Mouse (Mus musculus) macrophage (primary cell): ENCODE data around the gene Ap1m2. TPM values are rescaled to one million over a fixed set of nuclear protein-coding genes. Genes with fewer than 3 reads are reported as not detected.
A peak's percentile ranks its signal among the peaks of the same experiment; 100 is the strongest.
"Not testable (repeated sequence)": the region's sequence is repeated elsewhere in the genome, so short reads cannot be mapped to it uniquely, and the experiment has no call there.

Source experiments
- H3K27ac ChIP-seq: fragments of 350-480 bp; formaldehyde crosslinking; 2 replicates; pipeline ENCODE4 v1.9.0; 2021
- H3K36me3 ChIP-seq: fragments of 350-480 bp; formaldehyde crosslinking; 2 replicates; pipeline ENCODE4 v1.9.0; 2021; ENCODE audit errors: inconsistent target
- H3K4me3 ChIP-seq: fragments of 350-480 bp; formaldehyde crosslinking; 2 replicates; pipeline ENCODE4 v1.9.0; 2021; ENCODE audit errors: inconsistent target
- H3K79me2 ChIP-seq: fragments of 350-480 bp; formaldehyde crosslinking; 2 replicates; pipeline ENCODE4 v1.9.0; 2021; ENCODE audit errors: inconsistent target
- WGBS: methylation state at CpG from one replicate; pipeline ENCODE4 v1.1.7; 2026; ENCODE audit warnings: inconsistent platforms; ENCODE audit not compliant: missing documents; 5-methylcytosine and 5-hydroxymethylcytosine counted together
- polyA plus RNA-seq: library from polyadenylated mRNA; stranded (reverse); fragments of 250-400 nt; gene quantifications from 3 replicates; pipeline ENCODE4 v1.2.4, GENCODE M21; 2018; ENCODE audit warnings: inconsistent platforms

The Ap1m2 gene
- polyA plus RNA-seq, 1 experiment from 2014 or later, result not detected

DNA sequence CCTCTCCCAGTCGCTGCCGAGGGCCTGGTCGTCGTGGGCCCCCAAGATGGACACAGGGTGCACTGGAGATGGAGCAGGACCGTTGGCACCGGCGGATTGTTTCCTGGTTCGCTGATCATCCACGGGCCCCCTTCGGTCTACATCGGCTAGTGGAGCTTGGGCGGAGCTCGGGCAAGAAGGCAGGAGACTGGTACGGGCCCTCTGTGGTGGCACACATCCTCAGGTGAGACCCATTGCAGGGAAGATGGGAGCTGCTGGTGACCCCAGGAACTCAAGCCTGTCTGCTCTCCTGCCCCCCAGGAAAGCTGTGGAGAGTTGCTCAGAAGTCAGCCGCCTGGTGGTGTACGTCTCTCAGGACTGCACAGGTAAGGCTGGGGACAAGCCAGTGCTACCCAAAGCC, 43.8 kb downstream of the Ap1m2 start:
- Histone ChIP-seq H3K27ac (no peak overlapping the region), H3K36me3 (peaks cover 54% of the 10 kb centered on the region), H3K79me2 (peaks cover 20% of the 10 kb centered on the region), H3K4me3 (no peak overlapping the region)
- WGBS, result 96% methylated on average over 16 of the region's 16 CpGs

DNA sequence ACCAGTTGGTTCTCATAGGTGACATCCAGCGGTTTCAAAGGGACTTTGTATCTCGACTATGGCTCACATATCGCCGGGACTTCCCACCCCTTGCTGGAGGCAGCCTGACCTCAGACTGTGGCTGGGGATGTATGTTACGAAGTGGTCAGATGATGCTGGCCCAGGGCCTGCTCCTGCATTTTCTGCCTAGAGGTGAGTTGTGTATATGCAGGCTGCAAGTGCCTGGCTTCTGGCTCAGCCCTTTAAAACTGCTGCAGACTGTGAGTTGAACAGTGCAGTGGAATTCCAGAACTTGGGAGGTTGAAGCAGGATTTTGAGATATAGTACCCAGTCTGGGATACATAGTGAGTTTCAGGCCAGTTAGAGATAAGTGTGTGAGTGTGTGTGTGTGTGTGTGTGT, 45.2 kb downstream of the Ap1m2 start:
- WGBS, result 90% methylated on average over 5 of the region's 5 CpGs
- Histone ChIP-seq H3K4me3 (no peak overlapping the region), H3K27ac (no peak overlapping the region), H3K36me3 (peaks cover 40% of the 10 kb centered on the region; the same call in 1 of the 2 replicates), H3K79me2 (peaks cover 20% of the 10 kb centered on the region)

DNA sequence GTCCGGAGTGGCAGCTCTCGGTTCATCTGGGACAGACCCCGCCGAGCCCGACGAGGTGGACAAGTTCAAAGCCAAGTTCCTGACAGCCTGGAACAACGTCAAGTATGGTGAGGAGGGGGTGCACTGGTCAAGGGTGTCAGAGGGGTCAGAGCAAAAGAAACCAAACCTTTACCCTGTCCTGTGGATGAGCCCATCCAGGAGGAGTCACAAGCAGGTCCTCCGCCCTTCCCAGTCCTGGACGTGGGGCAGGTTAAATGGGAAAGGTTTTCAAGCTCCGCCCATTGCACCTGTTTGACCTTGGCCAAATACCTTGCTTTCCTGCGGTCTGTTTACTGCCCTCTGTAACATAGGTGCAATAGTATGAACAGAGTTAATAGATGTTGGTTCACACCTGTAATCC, 46.5 kb downstream of the Ap1m2 start:
- peaks cover 20% of the 10 kb centered on the region for H3K79me2 ChIP-seq
- 8% methylated on average over 11 of the region's 11 CpGs for WGBS
- no peak overlapping the region; the same call in 1 of the 2 replicates for H3K27ac ChIP-seq
- H3K36me3 ChIP-seq, result peaks cover 27% of the 10 kb centered on the region; the same call in 1 of the 2 replicates
- peak overlapping the region; percentile 78 for H3K4me3 ChIP-seq

DNA sequence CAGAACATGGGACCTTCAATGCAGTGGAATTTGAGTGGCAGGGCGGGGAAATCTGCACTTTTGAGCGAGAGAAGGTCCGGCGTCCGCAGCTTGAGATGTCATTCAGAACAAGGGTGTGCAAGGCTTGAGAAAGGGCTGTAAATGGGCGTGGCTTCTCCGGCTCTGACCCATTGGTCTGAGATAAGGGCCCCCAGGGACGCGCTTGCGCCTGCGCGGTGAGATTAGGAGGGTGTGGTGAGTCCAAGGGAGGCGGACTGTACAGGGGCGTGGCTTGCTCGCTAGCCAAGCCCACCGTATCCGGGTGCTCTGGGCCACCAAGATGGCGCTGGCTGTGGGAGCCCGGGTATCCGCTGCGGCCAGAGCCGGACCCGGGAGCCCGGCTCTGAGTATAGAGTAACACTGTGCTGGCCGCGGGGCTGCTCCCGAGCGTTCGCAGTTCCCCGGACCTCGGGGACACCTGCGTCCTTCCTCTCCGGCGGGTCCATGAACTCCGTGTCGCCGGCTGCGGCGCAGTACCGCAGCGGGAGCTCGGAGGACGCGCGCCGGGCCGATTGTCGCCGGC, 47.1 kb downstream of the Ap1m2 start, which contains the start of gene Atg4d:
TSS of gene Atg4d (plus strand) at position 294 of the 562 bp plus-strand sequence.
- WGBS, result under 1% methylated on average over 41 of the region's 49 CpGs
- H3K27ac ChIP-seq, result peak within 1 kb of the TSS; percentile 12; the same call in 1 of the 2 replicates

DNA sequence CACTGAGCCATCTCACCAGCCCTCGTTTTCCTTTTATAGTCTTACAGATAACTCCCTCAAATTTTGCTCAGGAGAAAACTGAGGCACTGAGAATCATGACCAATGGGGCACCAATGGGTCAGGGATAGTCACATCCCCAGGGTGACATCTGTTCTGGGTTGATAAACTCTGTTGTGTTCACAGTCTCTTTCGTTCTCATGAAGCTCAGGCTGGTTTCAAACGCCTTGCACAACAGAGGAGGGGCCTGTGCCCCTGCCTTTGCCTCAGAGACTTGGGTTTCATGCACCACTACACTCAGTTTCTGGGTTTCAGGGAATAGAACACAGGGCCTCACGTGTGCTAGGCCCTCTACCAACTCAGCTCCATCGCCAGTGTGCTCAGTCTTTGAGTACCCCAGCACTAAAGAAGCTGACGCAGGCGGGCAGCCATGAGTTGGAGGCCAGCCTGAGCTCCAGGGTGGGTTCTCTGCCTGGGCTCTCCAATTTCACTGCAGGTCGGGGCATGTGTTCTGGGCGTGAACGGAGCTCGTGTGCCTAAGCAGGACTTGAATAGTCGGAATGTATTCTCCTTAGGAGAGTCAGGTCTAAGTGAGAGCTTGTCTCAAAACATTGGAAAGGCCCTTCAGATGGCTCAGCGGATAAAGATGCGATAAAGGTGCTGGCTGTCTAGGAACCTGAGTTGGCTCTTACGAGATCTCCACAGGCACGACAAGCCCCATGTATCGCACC, 47.7 kb downstream of the Ap1m2 start:
- Histone ChIP-seq H3K27ac (0 out of 2 replicates have a peak overlapping the region, but pooled peaks have one; percentile 12), H3K79me2 (peaks cover 20% of the 10 kb centered on the region), H3K36me3 (peaks cover 15% of the 10 kb centered on the region; the same call in 1 of the 2 replicates), H3K4me3 (peak overlapping the region; percentile 78)
- 66% methylated on average over 17 of the region's 17 CpGs for WGBS

More for the DNA sequence above, 47.1 kb downstream of the Ap1m2 start, which contains the start of gene Atg4d:
- peaks cover 20% of the 10 kb centered on the region for H3K79me2 ChIP-seq
- H3K4me3 ChIP-seq, result peak within 1 kb of the TSS; percentile 78
- peaks cover 22% of the 10 kb centered on the region; the same call in 1 of the 2 replicates for H3K36me3 ChIP-seq

DNA sequence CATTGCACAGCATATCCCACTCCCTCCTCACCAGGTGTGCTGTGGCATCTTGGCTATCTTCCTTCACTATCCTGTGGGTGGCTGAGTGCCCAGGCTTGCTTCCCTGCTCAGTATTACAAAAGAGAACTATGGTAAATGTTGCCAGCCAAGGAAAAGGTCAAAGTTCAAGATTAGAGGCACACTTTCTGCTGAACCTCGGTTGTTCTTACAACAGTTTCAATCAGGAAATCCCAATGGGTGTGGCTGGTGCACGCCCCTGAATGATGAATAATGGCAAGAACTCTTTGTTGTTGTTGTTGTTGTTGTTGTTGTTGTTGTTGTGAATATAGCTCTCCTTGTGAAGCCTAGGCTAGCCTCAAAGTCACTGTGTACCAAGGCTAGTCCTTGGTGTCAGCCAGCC, 50.3 kb downstream of the Ap1m2 start:
- Histone ChIP-seq H3K27ac (0 out of 2 replicates have a peak overlapping the region, but pooled peaks have one; percentile 12), H3K36me3 (no peaks in the 10 kb centered on the region), H3K79me2 (peaks cover 15% of the 10 kb centered on the region), H3K4me3 (no peak overlapping the region)
- WGBS, result 9% methylated on average over 2 of the region's 2 CpGs

DNA sequence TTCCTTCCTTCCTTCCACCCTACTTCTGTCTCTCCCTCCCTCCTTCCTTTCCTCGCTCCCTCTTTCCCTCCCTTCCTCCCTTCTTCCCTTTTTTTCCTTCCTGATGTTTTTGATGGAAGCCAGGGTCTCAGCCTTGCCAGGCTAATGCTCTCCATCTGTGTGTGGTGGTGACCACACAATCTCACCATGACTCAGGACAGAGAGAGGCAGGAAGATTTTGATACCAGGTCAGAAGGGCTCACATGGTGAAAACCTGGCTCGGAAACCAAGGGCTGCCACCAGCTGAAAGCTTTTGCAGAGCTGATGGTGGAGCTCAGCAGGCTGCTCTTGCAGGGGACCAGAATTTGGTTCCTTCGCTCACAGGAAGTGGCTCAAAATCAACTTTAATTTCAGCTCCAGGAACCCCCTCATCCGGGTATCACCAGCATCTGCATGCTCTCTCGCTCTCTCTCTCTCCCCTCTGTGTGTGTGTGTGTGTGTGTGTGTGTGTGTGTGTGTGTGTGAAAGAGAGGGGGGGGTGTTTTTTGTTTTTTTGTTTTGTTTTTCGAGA, 51.6 kb downstream of the Ap1m2 start:
- no peak overlapping the region for H3K27ac ChIP-seq
- H3K4me3 ChIP-seq, result no peak overlapping the region
- no peaks in the 10 kb centered on the region for H3K36me3 ChIP-seq
- H3K79me2 ChIP-seq, result peaks cover 2% of the 10 kb centered on the region
- 63% methylated on average over 6 of the region's 6 CpGs for WGBS

DNA sequence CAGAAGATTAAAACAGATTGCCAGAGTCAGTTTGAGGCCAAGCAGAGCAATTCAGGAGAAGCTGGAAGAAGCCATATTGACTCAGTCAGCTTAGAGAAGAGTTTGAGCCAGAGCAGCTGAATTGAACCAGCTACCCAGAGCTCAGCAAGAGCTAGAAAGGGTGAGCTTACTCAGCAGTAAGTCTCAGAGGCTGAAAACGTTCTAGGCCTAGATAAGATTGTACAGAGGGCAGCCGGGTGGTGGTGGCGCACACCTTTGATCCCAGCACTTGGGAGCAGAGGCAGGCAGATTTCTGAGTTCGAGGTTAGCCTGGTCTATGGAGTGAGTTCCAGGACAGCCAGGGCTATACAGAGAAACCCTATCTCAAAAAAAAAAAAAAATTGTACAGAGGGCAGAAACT, 55.8 kb downstream of the Ap1m2 start:
- H3K4me3 ChIP-seq, H3K27ac ChIP-seq, H3K36me3 ChIP-seq, H3K79me2 ChIP-seq: not testable (repeated sequence)
- WGBS, result 98% methylated on average over 4 of the region's 4 CpGs

DNA sequence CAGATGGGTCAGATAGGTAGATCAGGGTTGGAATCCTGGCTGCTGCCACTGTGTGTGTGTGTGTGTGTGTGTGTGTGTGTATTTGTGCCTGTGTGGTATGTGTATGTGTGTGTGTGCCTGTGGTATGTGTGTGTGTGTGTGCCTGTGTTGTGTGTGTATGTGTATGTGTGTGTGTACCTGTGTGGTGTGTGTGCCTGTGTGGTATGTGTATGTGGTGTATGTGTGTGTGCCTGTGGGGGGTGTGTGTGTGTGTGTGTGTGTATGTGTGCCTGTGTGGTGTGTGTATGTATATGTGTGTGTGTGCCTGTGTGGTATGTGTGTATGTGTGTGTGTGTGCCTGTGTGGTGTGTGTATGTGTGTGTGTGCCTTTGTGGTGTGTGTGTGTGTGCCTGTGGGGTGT, 57.4 kb downstream of the Ap1m2 start:
- Histone ChIP-seq H3K36me3 (no peaks in the 10 kb centered on the region), H3K27ac (no peak overlapping the region), H3K79me2 (no peaks in the 10 kb centered on the region), H3K4me3 (no peak overlapping the region)

DNA sequence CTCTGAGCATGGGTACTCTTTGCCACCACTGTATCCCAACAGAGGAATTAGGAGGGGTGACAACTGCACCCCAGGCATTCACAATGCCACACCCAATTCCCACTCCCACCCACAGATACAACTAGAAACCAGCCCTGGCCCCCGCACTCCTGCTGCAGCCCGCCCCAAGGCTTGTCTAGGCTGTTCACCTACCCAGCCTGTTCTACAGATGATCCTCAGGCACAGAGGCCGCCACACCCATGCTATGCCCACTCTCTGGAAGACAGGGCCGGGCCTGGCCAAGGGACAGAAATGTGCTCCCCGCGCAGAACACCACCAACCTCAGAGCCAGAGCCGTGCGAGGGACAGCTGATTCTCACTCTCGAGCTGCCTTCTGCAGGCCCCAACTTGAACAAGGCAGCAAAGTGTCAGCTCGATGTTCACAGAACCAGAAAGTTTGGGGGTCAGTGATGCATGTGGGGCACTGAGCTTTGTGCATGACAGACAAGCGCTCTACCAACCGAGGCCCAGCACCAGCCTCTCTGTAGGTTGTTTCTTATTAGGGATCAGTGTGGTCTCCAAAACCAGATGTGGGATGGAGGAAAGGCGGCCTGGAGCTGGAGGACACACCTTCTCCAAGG, 60.9 kb downstream of the Ap1m2 start:
- 93% methylated on average over 12 of the region's 13 CpGs for WGBS
- H3K27ac ChIP-seq, result no peak overlapping the region
- H3K4me3 ChIP-seq, result no peak overlapping the region
- H3K36me3 ChIP-seq, result no peaks in the 10 kb centered on the region
- H3K79me2 ChIP-seq, result no peaks in the 10 kb centered on the region

DNA sequence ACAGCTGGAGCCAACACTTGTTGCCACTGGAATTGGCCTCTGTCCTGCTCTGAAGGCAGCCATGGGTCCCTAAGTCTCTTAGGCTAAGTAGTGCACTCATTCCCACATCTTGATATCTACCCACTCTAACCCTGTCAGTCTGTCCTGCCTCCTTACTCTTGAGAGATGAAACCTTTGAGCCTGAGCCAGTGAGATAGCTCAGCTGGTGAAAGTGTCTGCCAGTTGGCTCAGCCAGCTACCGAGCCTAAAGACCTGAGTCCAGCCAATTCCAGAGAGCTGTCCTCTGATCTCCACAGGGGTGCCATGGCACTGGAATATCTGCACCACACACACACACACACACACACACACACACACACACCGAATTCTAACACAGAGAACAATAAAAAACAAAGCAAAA, 61.6 kb downstream of the Ap1m2 start:
- 93% methylated on average over 2 of the region's 2 CpGs for WGBS
- no peak overlapping the region for H3K27ac ChIP-seq
- no peaks in the 10 kb centered on the region for H3K79me2 ChIP-seq
- H3K36me3 ChIP-seq, result no peaks in the 10 kb centered on the region
- H3K4me3 ChIP-seq, result no peak overlapping the region

DNA sequence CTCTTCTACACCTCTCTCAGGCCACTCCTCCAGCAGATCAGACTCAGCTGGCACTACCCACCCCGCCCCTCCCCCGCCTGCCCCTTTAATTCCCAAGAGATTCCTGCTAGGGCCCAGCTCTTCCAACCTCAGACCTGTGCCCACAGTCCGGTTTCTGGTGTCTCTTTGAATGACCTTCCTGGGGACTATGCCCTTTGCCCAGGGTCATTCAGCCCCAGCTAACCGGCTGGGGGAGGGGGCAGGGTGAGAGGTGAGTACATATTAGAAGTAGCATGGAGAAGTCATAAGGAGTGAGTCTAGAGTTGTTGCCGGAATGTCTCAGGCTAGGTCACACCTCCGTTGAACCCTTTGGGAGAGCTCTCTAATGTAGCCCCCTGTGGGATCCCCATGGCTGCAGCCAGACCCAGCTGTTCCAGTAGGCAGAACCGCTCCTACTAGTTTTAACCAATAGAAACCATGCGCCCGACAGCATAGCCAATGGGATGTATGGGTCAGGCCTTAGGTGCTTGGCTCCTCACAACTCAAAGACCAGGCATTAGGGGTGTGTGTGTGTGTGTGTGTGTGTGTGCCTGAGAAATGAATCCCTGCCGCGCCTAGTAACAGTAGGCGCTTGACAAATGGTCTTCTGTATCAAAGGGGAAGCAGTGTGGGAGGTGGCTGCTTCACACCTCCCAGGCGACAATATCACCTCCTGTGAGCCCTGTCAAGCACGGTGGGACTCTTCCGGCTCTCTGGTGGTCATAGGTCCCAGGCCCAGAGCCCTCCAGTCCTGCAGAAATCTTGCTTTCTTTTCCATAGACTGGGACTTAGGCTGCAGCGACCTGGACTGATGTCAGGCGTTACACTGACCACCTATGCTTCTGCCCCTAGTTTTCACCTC, 62.3 kb downstream of the Ap1m2 start:
- 61% methylated on average over 16 of the region's 17 CpGs for WGBS
- Histone ChIP-seq H3K36me3 (no peaks in the 10 kb centered on the region), H3K4me3 (no peak overlapping the region), H3K79me2 (no peaks in the 10 kb centered on the region), H3K27ac (no peak overlapping the region)

DNA sequence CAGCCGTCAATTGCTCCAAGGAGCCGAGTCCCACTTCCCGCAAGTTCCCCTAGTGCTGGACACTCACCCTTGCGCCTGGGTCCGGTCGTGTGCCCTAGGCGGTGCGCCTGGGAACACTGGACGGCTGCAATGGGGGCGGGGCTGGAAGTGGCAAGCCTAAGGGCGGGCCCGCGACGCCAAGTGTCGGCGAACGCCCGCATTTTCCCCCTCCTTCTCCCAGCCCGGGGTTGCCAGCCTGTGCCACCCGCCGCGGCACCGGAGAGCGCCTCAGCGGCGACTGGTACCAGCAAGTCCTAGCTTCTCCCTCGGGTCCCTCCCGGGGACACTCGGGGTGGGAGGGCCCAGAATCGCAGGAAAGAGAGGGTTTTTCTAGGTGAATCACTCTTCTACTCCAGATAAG, 63.8 kb downstream of the Ap1m2 start, which contains the start of gene S1pr5:
TSS of gene S1pr5 (minus strand) at position 118 of the 400 bp plus-strand sequence.
- no peaks in the 10 kb centered on the region for H3K79me2 ChIP-seq
- H3K4me3 ChIP-seq, result no peak within 1 kb of the TSS
- no peaks in the 10 kb centered on the region for H3K36me3 ChIP-seq
- no peak within 1 kb of the TSS for H3K27ac ChIP-seq
- WGBS, result 7% methylated on average over 29 of the region's 30 CpGs

DNA sequence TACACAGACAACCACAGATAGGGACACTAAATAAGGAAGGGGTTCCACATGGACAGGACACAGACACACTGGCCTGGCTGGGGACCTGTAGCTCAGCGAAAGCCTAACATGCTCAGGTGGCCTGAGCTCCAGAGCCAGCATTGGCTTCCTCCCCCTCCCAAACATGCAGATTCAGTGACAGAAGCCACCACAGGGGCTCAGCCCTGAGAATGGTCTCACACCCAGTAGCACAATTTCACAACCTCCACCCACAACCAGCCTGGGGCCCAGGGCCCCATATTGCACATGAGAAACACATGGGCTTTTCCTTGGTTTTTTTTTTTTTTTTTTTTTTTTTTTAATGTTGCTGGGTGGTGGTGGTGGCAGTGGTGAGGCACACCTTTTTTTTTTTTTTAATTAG, 65.8 kb downstream of the Ap1m2 start:
- Histone ChIP-seq H3K79me2 (no peaks in the 10 kb centered on the region), H3K27ac (no peak overlapping the region), H3K4me3 (no peak overlapping the region), H3K36me3 (no peaks in the 10 kb centered on the region)
- WGBS, result no CpG with 5 or more reads among the region's 1 CpGs
